ENCODE assay signal across 8 mouse cellular contexts in genomic region chr10:125917436-125917871, GRCm38 (mm10). TPM values are rescaled to one million over a fixed set of nuclear protein-coding genes. Genes with fewer than 3 reads are reported as not detected.
DNase-seq lines count a peak whose midpoint lies in the region; ATAC-seq and TF ChIP-seq lines count a peak whose summit lies in the region.

No protein-coding gene starts in this region.

- no peak for TF ChIP-seq POLR2A in lung, adult 2 months (IDR thresholded peaks at IDR 0.05; ENCODE audit: borderline replicate concordance, extremely low read depth, low read depth, low read length)

- DNase-seq in lung, adult 2 months, result no peak
- DNase-seq in limb, embryonic 10.5 days (ENCODE audit: low spot score), result peak; percentile 50
- DNase-seq in layer of hippocampus, adult 18-20 months (ENCODE audit: low spot score in 2 of 2), result no peak
- DNase-seq in adrenal gland, adult 18-20 months (ENCODE audit: low spot score in 2 of 2), result no peak
- no peak for DNase-seq in frontal cortex, postnatal 36 days (ENCODE audit: low spot score in 2 of 2)

- H3K27ac ChIP-seq in lung, embryonic 15.5 days, result no peak overlapping the region
- no peak overlapping the region for H3K27ac ChIP-seq in embryonic facial prominence, embryonic 15.5 days (replicated peaks)
- H3K27ac ChIP-seq in limb, embryonic 10.5 days, result peak overlapping the region; percentile 67; the same call in 1 of the 2 replicates
- no peak overlapping the region for H3K27ac ChIP-seq in stomach, embryonic 14.5 days (ENCODE audit: low read length)

- no peaks in the 10 kb centered on the region for H3K27me3 ChIP-seq in lung, embryonic 15.5 days
- no peaks in the 10 kb centered on the region for H3K27me3 ChIP-seq in embryonic facial prominence, embryonic 15.5 days
- peaks cover 4% of the 10 kb centered on the region for H3K27me3 ChIP-seq in limb, embryonic 10.5 days (ENCODE audit: low read depth, poor library complexity, severe bottlenecking)
- H3K27me3 ChIP-seq in stomach, embryonic 14.5 days (ENCODE audit: control insufficient read depth, insufficient read depth, low read length), result no peaks in the 10 kb centered on the region

- TF ChIP-seq CTCF in lung, adult 2 months (IDR thresholded peaks at IDR 0.05; ENCODE audit: insufficient read depth, low read length), result no peak

- peak overlapping the region; percentile 4; the same call in 1 of the 2 replicates for H3K4me3 ChIP-seq in lung, embryonic 15.5 days
- H3K4me3 ChIP-seq in lung, adult 2 months (replicated peaks; ENCODE audit: extremely low read depth, low read depth, low read length), result no peak overlapping the region
- peak overlapping the region; percentile 16; the same call in 1 of the 2 replicates for H3K4me3 ChIP-seq in embryonic facial prominence, embryonic 15.5 days (replicated peaks)
- peak overlapping the region; percentile 29 for H3K4me3 ChIP-seq in limb, embryonic 10.5 days
- no peak overlapping the region for H3K4me3 ChIP-seq in stomach, embryonic 14.5 days (ENCODE audit: low read depth, low read length)

- H3K36me3 ChIP-seq in lung, embryonic 15.5 days, result no peaks in the 10 kb centered on the region
- no peaks in the 10 kb centered on the region for H3K36me3 ChIP-seq in embryonic facial prominence, embryonic 15.5 days
- no peaks in the 10 kb centered on the region for H3K36me3 ChIP-seq in limb, embryonic 10.5 days
- H3K36me3 ChIP-seq in stomach, embryonic 14.5 days (ENCODE audit: control insufficient read depth, insufficient read depth, low read length), result no peaks in the 10 kb centered on the region

- no peaks in the 10 kb centered on the region for H3K9me3 ChIP-seq in lung, embryonic 15.5 days
- H3K9me3 ChIP-seq in embryonic facial prominence, embryonic 15.5 days (replicated peaks), result no peaks in the 10 kb centered on the region
- no peaks in the 10 kb centered on the region for H3K9me3 ChIP-seq in limb, embryonic 10.5 days (replicated peaks)
- H3K9me3 ChIP-seq in stomach, embryonic 14.5 days (ENCODE audit: control insufficient read depth, low read depth, low read length), result no peaks in the 10 kb centered on the region

- 6% methylated on average over 9 of the region's 9 CpGs for WGBS in lung, embryonic 15.5 days
- 6% methylated on average over 9 of the region's 9 CpGs for WGBS in lung, adult 2 months
- 5% methylated on average over 9 of the region's 9 CpGs for WGBS in embryonic facial prominence, embryonic 15.5 days
- WGBS in limb, embryonic 10.5 days, result 5% methylated on average over 9 of the region's 9 CpGs
- 13% methylated on average over 9 of the region's 9 CpGs for WGBS in stomach, embryonic 14.5 days

- no peak overlapping the region for H3K9ac ChIP-seq in lung, embryonic 15.5 days
- H3K9ac ChIP-seq in embryonic facial prominence, embryonic 15.5 days, result no peak overlapping the region
- no peak overlapping the region for H3K9ac ChIP-seq in stomach, embryonic 14.5 days (replicated peaks; ENCODE audit: low read depth, low read length)

- H3K4me1 ChIP-seq in lung, embryonic 15.5 days, result peaks cover 4% of the 10 kb centered on the region; the same call in 1 of the 2 replicates
- no peaks in the 10 kb centered on the region for H3K4me1 ChIP-seq in lung, adult 2 months (ENCODE audit: control insufficient read depth, insufficient read depth, low read length)
- peaks cover 5% of the 10 kb centered on the region for H3K4me1 ChIP-seq in embryonic facial prominence, embryonic 15.5 days
- peaks cover 44% of the 10 kb centered on the region for H3K4me1 ChIP-seq in limb, embryonic 10.5 days
- peaks cover 6% of the 10 kb centered on the region; the same call in 1 of the 2 replicates for H3K4me1 ChIP-seq in stomach, embryonic 14.5 days (ENCODE audit: control insufficient read depth, insufficient read depth, low read length)

- ATAC-seq in lung, embryonic 15.5 days (ENCODE audit: borderline replicate concordance, extremely low read depth, low FRiP score, low TSS enrichment), result peak; percentile 64; the same call in 1 of the 2 replicates
- ATAC-seq in embryonic facial prominence, embryonic 15.5 days (ENCODE audit: insufficient number of reproducible peaks, low FRiP score, low TSS enrichment, low read depth), result 0 out of 2 replicates have a peak, but pooled peaks have one; percentile 47
- ATAC-seq in stomach, embryonic 14.5 days (ENCODE audit: insufficient number of reproducible peaks, insufficient read depth, low FRiP score, low read depth), result no peak

- peak overlapping the region; percentile 40 for H3K4me2 ChIP-seq in lung, embryonic 15.5 days
- peak overlapping the region; percentile 41 for H3K4me2 ChIP-seq in embryonic facial prominence, embryonic 15.5 days (replicated peaks)
- H3K4me2 ChIP-seq in stomach, embryonic 14.5 days (replicated peaks; ENCODE audit: low read depth, low read length), result peak overlapping the region; percentile 8; the same call in 1 of the 2 replicates

RNA-seq across cellular contexts. Expression of gene Lrig3, which starts 48.5 kb away (rescaled TPM):
- polyA plus RNA-seq in lung, embryonic 15.5 days (2015; fragmentation: Nextera tagmentation; extraction: Ambion mirVana), result 9.2 and 10.4 TPM in 2 replicates
- 10.0 and 12.0 TPM in 2 replicates for polyA plus RNA-seq in lung, adult 2 months (2012; rRNA removed)
- polyA plus RNA-seq in embryonic facial prominence, embryonic 15.5 days (2015; fragmentation: Nextera tagmentation; extraction: Ambion mirVana), result 30.5 and 32.5 TPM in 2 replicates
- 31.6 and 49.9 TPM in 2 replicates for polyA plus RNA-seq in limb, embryonic 10.5 days (2016; fragmentation: Nextera tagmentation; extraction: Ambion mirVana)
- 37.0 and 37.5 TPM in 2 replicates for polyA plus RNA-seq in stomach, embryonic 14.5 days (2014; fragmentation: Nextera tagmentation; extraction: Ambion mirVana)
- 1 to 10 TPM; 4.0 to 5.6 TPM for total RNA-seq in layer of hippocampus, adult 18-20 months (2021)
- total RNA-seq in adrenal gland, adult 18-20 months (2021), result 1 to 10 TPM; 4.5 to 4.7 TPM

Comparison
In these comparisons a context has a peak if more than half of its experiments do, and no peak if none do; other contexts are left out.
1. H3K4me3 ChIP-seq: peak in lung, embryonic 15.5 days (single experiment), embryonic facial prominence, embryonic 15.5 days (single experiment) and limb, embryonic 10.5 days (single experiment); none in lung, adult 2 months (single experiment) and stomach, embryonic 14.5 days (single experiment).
2. Peak in every context shown above with its lines, with median percentiles within 50 percentile points of each other: H3K4me2 ChIP-seq.